Mouse (Mus musculus) lung, adult 18-20 months (tissue): ENCODE data around the gene Tom1l2.

Experiments
- DNase-seq, 2 experiments: peaks; one replicate each; pipeline ENCODE4 v3.0.0; 2022; ENCODE audit warnings: mixed read lengths in 2 of 2

The Tom1l2 gene

GRCm38 (mm10) chr11:60345868-60346267 is 6.8 kb downstream of the Tom1l2 start:
- no peak for DNase-seq

- DNase-seq = no peak
These were observed 13.3 kb downstream of the Tom1l2 start for GRCm38 (mm10) chr11:60339361-60339760.

GRCm38 (mm10) chr11:60338291-60338690 is 14.4 kb downstream of the Tom1l2 start:
- DNase-seq = peak; percentile 57 to 65

- DNase-seq = no peak
These were observed 16.9 kb downstream of the Tom1l2 start for GRCm38 (mm10) chr11:60335771-60336170.

- no peak for DNase-seq
These were observed 18.6 kb downstream of the Tom1l2 start for GRCm38 (mm10) chr11:60334124-60334523.

- DNase-seq = no peak
These were observed 19.2 kb downstream of the Tom1l2 start for GRCm38 (mm10) chr11:60333461-60333860.

- no peak for DNase-seq
These were observed 22.2 kb downstream of the Tom1l2 start for GRCm38 (mm10) chr11:60330551-60330950.

- DNase-seq = no peak
These were observed 29.0 kb downstream of the Tom1l2 start for GRCm38 (mm10) chr11:60323731-60324130.

GRCm38 (mm10) chr11:60321438-60321837 is 31.3 kb downstream of the Tom1l2 start:
- no peak for DNase-seq

- DNase-seq = no peak
These were observed 32.2 kb downstream of the Tom1l2 start for GRCm38 (mm10) chr11:60320426-60321037.

- no peak for DNase-seq
These were observed 33.2 kb downstream of the Tom1l2 start for GRCm38 (mm10) chr11:60319257-60320066.

GRCm38 (mm10) chr11:60318716-60319115 is 34.0 kb downstream of the Tom1l2 start:
- DNase-seq = no peak

- DNase-seq = no peak
These were observed 35.2 kb downstream of the Tom1l2 start for GRCm38 (mm10) chr11:60317376-60318102.

GRCm38 (mm10) chr11:60316883-60317282 is 35.8 kb downstream of the Tom1l2 start:
- DNase-seq = no peak

- DNase-seq = no peak
These were observed 36.5 kb downstream of the Tom1l2 start for GRCm38 (mm10) chr11:60316250-60316649.

- peak; percentile 53 to 75 for DNase-seq
These were observed 41.5 kb downstream of the Tom1l2 start for GRCm38 (mm10) chr11:60311025-60311854.

GRCm38 (mm10) chr11:60309875-60310274 is 42.8 kb downstream of the Tom1l2 start:
- DNase-seq = no peak

- DNase-seq = peak; percentile 32 to 37
These were observed 44.1 kb downstream of the Tom1l2 start for GRCm38 (mm10) chr11:60308506-60309116.

- no peak for DNase-seq
These were observed 44.6 kb downstream of the Tom1l2 start for GRCm38 (mm10) chr11:60308061-60308460.

- no peak for DNase-seq
These were observed 45.3 kb downstream of the Tom1l2 start for GRCm38 (mm10) chr11:60307375-60307825.

GRCm38 (mm10) chr11:60306834-60307233 is 45.9 kb downstream of the Tom1l2 start:
- DNase-seq = peak; percentile 39 to 48

- DNase-seq = no peak
These were observed 47.1 kb downstream of the Tom1l2 start for GRCm38 (mm10) chr11:60305611-60306010.
